Mouse (Mus musculus) C2C12 (cell line): ENCODE data around the gene Med13. TPM values are rescaled to one million over a fixed set of nuclear protein-coding genes. Genes with fewer than 3 reads are reported as not detected.

Experiments used
- H3K27me3 ChIP-seq: one replicate; pipeline ENCODE4 v1.6.1; 2011; ENCODE audit not compliant: control insufficient read depth, insufficient read depth, insufficient read length
- H3K36me3 ChIP-seq: one replicate; pipeline ENCODE4 v1.6.1; 2011; ENCODE audit not compliant: control insufficient read depth, insufficient read depth
- H3K4me3 ChIP-seq: one replicate; pipeline ENCODE4 v1.5.1; 2011; ENCODE audit warnings: mild to moderate bottlenecking, control low read depth; ENCODE audit not compliant: poor library complexity, insufficient read depth, severe bottlenecking
- H3K79me2 ChIP-seq: one replicate; pipeline ENCODE4 v1.6.1; 2011; ENCODE audit not compliant: control insufficient read depth, insufficient read depth
- H3K79me3 ChIP-seq: one replicate; pipeline ENCODE4 v1.6.1; 2011; ENCODE audit warnings: low read depth, control low read depth
- H3ac ChIP-seq: one replicate; pipeline ENCODE3; 2011; ENCODE audit warnings: low read depth; ENCODE audit not compliant: control insufficient read depth, insufficient read length
- CEBPB ChIP-seq: IDR thresholded peaks from one replicate; pipeline ENCODE4 v1.6.1; 2011; ENCODE audit warnings: low read depth, mild to moderate bottlenecking, control low read depth, moderate library complexity
- CTCF ChIP-seq: IDR thresholded peaks from one replicate; pipeline ENCODE4 v1.5.1; 2011; ENCODE audit not compliant: control insufficient read depth, insufficient read depth, insufficient read length
- FOSL1 ChIP-seq: IDR thresholded peaks from one replicate; pipeline ENCODE4 v1.8.0; 2011; ENCODE audit warnings: mild to moderate bottlenecking, low read length; ENCODE audit not compliant: poor library complexity, insufficient read depth, severe bottlenecking
- MAX ChIP-seq: IDR thresholded peaks from one replicate; pipeline ENCODE4 v1.6.1; 2011; ENCODE audit warnings: mild to moderate bottlenecking, control low read depth
- MYOD1 ChIP-seq: IDR thresholded peaks from one replicate; pipeline ENCODE4 v1.6.1; 2011; ENCODE audit warnings: low read depth; ENCODE audit not compliant: control insufficient read depth, insufficient read length
- MYOG ChIP-seq: IDR thresholded peaks from one replicate; pipeline ENCODE4 v1.6.1; 2011; ENCODE audit not compliant: control insufficient read depth, insufficient read length; ENCODE audit errors: extremely low read depth
- USF1 ChIP-seq: IDR thresholded peaks from one replicate; pipeline ENCODE4 v1.6.1; 2011; ENCODE audit warnings: low read depth, mild to moderate bottlenecking, control low read depth, moderate library complexity
- polyA plus RNA-seq: library from polyadenylated mRNA; unstranded; fragments of >200 nt; fragmentation: generic; extraction: Trizol; gene quantifications from one replicate; pipeline ENCODE4 v1.2.1, GENCODE M21; 2012; ENCODE audit warnings: missing spikeins

The Med13 gene
- polyA plus RNA-seq, 1 experiment: 5.5 TPM

DNA sequence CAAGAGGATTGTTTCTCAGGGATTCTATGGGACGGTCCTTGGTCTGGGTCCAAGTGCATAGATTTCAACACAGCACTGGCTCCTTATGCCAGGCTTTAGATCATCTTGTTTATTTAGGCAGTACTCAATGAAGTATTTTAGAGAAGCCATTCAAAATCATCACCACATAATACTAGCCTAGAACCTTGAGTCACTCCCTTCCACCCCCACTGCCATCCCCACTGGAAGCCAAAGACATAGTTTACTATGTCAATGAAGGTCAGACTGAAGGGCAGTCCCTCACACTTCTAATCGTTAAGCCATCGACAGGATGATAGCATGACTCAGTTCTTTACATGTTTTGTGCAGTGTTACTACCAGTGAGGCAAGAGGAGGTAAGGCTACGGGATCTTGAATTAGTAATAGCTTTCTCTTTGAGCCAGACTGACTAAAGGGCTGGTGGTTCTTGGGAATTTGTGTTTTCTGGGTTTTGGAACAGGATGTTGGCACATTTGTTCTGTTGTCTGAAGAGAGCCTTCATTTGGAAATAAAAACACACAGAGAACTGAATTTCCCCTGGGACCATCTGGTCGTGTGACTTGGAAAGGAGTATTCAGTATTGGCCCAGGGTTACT lies 24.2 kb upstream of the Med13 start:
- no peaks in the 10 kb centered on the region for H3K79me3 ChIP-seq
- no peak overlapping the region for H3ac ChIP-seq
- H3K36me3 ChIP-seq: no peaks in the 10 kb centered on the region
- H3K79me2 ChIP-seq: no peaks in the 10 kb centered on the region
- H3K4me3 ChIP-seq: no peak overlapping the region
- TF ChIP-seq CEBPB (peak; percentile 94), FOSL1 (peak; percentile 59), MAX (no peak), MYOG (no peak)
- no peaks in the 10 kb centered on the region for H3K27me3 ChIP-seq

- Histone ChIP-seq H3K4me3 (no peak overlapping the region), H3K79me2 (no peaks in the 10 kb centered on the region), H3K27me3 (no peaks in the 10 kb centered on the region), H3K36me3 (no peaks in the 10 kb centered on the region), H3ac (peak overlapping the region; percentile 22), H3K79me3 (no peaks in the 10 kb centered on the region)
- TF ChIP-seq FOSL1 (peak; percentile 97), MAX (peak; percentile 95), MYOD1 (peak; percentile 52), MYOG (no peak), CTCF (no peak), CEBPB (no peak), USF1 (peak; percentile 23)
Measured at GRCm38 (mm10) chr11:86380521-86381238, 23.3 kb upstream of the Med13 start.

DNA sequence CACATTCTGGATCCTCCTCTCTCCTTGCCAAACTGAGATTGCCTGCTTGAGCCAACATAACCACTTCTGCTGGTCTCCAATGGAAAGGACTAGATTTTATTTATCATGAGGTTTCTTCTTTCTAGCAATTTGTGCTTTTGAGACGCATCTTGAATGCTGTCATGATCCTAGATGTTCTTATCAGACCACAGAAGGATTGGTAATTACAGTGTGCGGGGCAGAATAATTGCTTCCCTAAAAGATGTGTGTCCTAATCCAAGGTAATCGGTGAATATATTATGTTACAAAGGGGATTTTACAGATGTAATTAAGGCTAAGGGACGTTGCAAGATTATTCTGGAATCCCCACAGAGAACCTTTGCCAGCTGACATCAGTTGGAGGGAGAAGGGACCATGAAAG lies 21.6 kb upstream of the Med13 start:
- Histone ChIP-seq H3K79me3 (no peaks in the 10 kb centered on the region), H3K36me3 (no peaks in the 10 kb centered on the region), H3K79me2 (no peaks in the 10 kb centered on the region), H3K27me3 (no peaks in the 10 kb centered on the region), H3ac (no peak overlapping the region), H3K4me3 (no peak overlapping the region)
- TF ChIP-seq CEBPB: no peak
- no peak for TF ChIP-seq FOSL1
- no peak for TF ChIP-seq MYOD1

DNA sequence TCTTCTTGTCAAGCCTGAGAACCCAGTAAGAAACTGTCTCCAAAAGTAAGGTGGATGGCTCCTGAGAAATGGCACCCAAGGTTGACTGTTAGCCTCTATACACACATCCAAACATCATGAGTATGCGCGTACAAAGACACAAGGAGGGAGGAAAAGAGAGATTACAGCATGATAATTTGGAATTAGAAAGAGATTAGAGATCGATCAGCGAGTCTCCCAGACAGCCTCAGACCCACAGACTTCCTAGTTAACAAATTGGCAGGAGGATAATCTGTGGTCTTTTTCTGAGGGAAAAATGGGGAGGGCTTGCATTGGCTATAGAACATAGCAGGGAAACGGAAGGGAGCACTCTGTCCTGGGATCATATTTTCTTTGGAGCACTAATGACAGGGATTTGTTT lies 20.4 kb upstream of the Med13 start:
- TF ChIP-seq USF1 (no peak), MYOD1 (no peak), MAX (no peak), MYOG (no peak), FOSL1 (no peak), CEBPB (no peak), CTCF (no peak)
- H3K36me3 ChIP-seq: no peaks in the 10 kb centered on the region
- no peak overlapping the region for H3K4me3 ChIP-seq
- H3K79me2 ChIP-seq: no peaks in the 10 kb centered on the region
- H3K79me3 ChIP-seq: no peaks in the 10 kb centered on the region
- no peak overlapping the region for H3ac ChIP-seq
- H3K27me3 ChIP-seq: no peaks in the 10 kb centered on the region

GRCm38 (mm10) chr11:86376707-86377106 lies 19.3 kb upstream of the Med13 start:
- Histone ChIP-seq H3K4me3 (no peak overlapping the region), H3K79me2 (no peaks in the 10 kb centered on the region), H3K27me3 (no peaks in the 10 kb centered on the region), H3K36me3 (no peaks in the 10 kb centered on the region), H3K79me3 (no peaks in the 10 kb centered on the region), H3ac (no peak overlapping the region)
- TF ChIP-seq CTCF (no peak), CEBPB (no peak), MYOG (no peak), MYOD1 (no peak), USF1 (no peak)

DNA sequence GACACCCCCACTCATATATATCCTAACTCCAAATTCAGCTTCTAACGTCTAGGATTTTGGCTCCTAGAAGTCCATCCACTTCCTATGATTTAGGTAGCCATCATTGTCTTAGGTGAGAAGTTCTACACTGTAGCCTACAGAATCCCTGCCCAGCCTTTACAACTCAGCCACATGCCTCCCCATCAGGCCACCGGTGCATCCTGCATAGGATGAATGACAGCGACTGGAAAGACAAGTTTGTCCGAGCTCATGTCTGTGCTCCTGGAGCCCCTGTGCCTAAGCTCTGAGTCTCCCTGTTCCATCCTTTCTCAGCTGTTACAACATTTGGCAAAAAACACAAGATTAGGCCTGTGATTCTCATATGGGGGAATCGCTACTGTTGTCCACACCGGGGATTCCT lies 17.7 kb upstream of the Med13 start:
- H3ac ChIP-seq: no peak overlapping the region
- H3K27me3 ChIP-seq: no peaks in the 10 kb centered on the region
- H3K79me3 ChIP-seq: no peaks in the 10 kb centered on the region
- H3K79me2 ChIP-seq: no peaks in the 10 kb centered on the region
- H3K36me3 ChIP-seq: no peaks in the 10 kb centered on the region
- H3K4me3 ChIP-seq: no peak overlapping the region
- TF ChIP-seq USF1: no peak
- no peak for TF ChIP-seq MAX
- no peak for TF ChIP-seq FOSL1
- TF ChIP-seq CEBPB: no peak
- no peak for TF ChIP-seq CTCF
- TF ChIP-seq MYOG: no peak
- no peak for TF ChIP-seq MYOD1
